Mouse (Mus musculus) midbrain, embryonic 15.5 days (tissue): ENCODE measurements at regions not wholly inside any gene's neighbourhood (a gene's known extent, or its start where the extent isn't known, plus 50 kb on each side); places are given as distances from the start of the nearest gene placed in this dataset.
A peak's percentile ranks its signal among the peaks of the same experiment; 100 is the strongest.

Source experiments
- ATAC-seq: fragments of 200-750 bp; cut with Nextera tagmentation; replicated peaks from 2 replicates; pipeline ENCODE4 v1.8.0; 2017; ENCODE audit warnings: moderate TSS enrichment
- H3K27ac ChIP-seq: fragments of 300-500 bp; sonication (generic); 2 replicates; pipeline ENCODE4 v1.5.1; 2015; ENCODE audit warnings: mild to moderate bottlenecking, inconsistent platforms
- H3K27me3 ChIP-seq: fragments of 300-500 bp; sonication (generic); replicated peaks from 2 replicates; pipeline ENCODE4 v1.6.1; 2015; ENCODE audit warnings: inconsistent platforms
- H3K36me3 ChIP-seq: fragments of 300-500 bp; sonication (generic); replicated peaks from 2 replicates; pipeline ENCODE4 v1.6.1; 2015; ENCODE audit warnings: inconsistent platforms
- H3K4me1 ChIP-seq: fragments of 300-500 bp; sonication (generic); 2 replicates; pipeline ENCODE4 v1.6.1; 2015; ENCODE audit warnings: inconsistent platforms
- H3K4me2 ChIP-seq: fragments of 300-500 bp; sonication (generic); 2 replicates; pipeline ENCODE4 v1.6.1; 2015; ENCODE audit warnings: inconsistent platforms, mild to moderate bottlenecking, moderate library complexity
- H3K4me3 ChIP-seq: fragments of 300-500 bp; sonication (generic); 2 replicates; pipeline ENCODE4 v1.5.1; 2015; ENCODE audit warnings: mild to moderate bottlenecking, inconsistent platforms
- H3K9ac ChIP-seq: fragments of 300-500 bp; sonication (generic); 2 replicates; pipeline ENCODE4 v1.6.1; 2015; ENCODE audit warnings: mild to moderate bottlenecking, inconsistent platforms
- H3K9me3 ChIP-seq: fragments of 300-500 bp; sonication (generic); 2 replicates; pipeline ENCODE4 v1.6.1; 2016; ENCODE audit warnings: inconsistent platforms
- WGBS: fragments of 180-500 bp; shearing (Covaris S2); methylation state at CpG from one replicate; pipeline ENCODE4 v1.1.7; 2015; ENCODE audit warnings: mixed read lengths; 5-methylcytosine and 5-hydroxymethylcytosine counted together

DNA sequence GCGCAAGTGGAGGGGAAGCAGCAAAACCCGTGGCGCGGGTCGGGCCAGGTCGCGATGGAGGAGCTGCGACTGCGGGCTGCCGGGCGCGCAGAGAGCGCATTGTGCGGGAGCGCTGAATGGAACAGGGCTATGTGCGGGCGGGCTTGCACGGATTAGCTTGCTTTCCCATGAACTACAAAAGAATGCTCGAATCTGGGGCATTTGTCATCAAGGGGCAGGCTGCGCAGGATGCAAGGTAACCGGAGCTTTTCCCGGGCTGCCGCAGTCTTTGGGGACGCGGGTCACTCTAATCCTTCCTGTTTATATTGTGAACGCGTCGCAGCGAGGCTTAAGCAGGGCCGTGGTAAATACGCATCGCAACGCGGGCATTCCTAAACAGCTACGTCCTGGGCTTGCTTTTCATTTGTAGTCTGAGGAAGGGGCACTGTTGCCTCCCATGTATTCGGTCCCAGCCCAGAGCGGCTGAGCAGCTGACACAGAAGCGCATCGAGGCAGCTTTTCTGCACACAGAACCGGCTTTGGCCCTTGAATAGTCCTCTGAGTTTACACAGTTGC lies 64.8 kb upstream of the Akt3 start:
- under 1% methylated on average over 40 of the region's 40 CpGs for WGBS
- peak overlapping the region; percentile 16 for H3K27ac ChIP-seq
- ATAC-seq = peak; percentile 91
- no peaks in the 10 kb centered on the region for H3K36me3 ChIP-seq
- H3K27me3 ChIP-seq = no peaks in the 10 kb centered on the region
- H3K4me2 ChIP-seq = peak overlapping the region; percentile 73
- H3K9me3 ChIP-seq = no peaks in the 10 kb centered on the region
- H3K4me1 ChIP-seq = peaks cover 12% of the 10 kb centered on the region; the same call in 1 of the 2 replicates
- H3K4me3 ChIP-seq = peak overlapping the region; percentile 43
- peak overlapping the region; percentile 51 for H3K9ac ChIP-seq

DNA sequence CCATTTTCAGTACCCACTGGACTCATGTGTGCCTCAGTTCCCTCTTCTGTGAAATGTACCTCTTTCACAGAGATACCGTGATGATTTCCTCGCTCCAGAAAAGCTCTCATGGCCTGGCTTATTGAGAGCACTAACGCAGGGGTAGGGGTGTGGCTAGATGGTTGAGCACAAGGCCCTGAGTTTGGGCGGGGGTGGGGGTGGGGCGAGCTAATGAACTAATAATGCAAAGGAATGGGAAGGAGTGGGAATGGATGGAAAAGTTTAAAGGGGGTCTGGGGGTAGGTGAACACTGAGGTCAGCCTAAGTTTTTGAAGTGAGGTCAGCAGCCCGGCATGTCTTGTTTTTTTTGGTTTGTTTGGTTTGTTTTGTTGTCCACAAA lies 64.3 kb upstream of the Akt3 start:
- no peaks in the 10 kb centered on the region for H3K27me3 ChIP-seq
- H3K36me3 ChIP-seq = no peaks in the 10 kb centered on the region
- H3K4me2 ChIP-seq = peak overlapping the region; percentile 73
- H3K4me3 ChIP-seq = peak overlapping the region; percentile 43
- peak overlapping the region; percentile 51 for H3K9ac ChIP-seq
- 3% methylated on average over 6 of the region's 6 CpGs for WGBS
- ATAC-seq = peak; percentile 71
- H3K9me3 ChIP-seq = no peaks in the 10 kb centered on the region
- H3K27ac ChIP-seq = peak overlapping the region; percentile 16
- H3K4me1 ChIP-seq = peaks cover 12% of the 10 kb centered on the region; the same call in 1 of the 2 replicates

DNA sequence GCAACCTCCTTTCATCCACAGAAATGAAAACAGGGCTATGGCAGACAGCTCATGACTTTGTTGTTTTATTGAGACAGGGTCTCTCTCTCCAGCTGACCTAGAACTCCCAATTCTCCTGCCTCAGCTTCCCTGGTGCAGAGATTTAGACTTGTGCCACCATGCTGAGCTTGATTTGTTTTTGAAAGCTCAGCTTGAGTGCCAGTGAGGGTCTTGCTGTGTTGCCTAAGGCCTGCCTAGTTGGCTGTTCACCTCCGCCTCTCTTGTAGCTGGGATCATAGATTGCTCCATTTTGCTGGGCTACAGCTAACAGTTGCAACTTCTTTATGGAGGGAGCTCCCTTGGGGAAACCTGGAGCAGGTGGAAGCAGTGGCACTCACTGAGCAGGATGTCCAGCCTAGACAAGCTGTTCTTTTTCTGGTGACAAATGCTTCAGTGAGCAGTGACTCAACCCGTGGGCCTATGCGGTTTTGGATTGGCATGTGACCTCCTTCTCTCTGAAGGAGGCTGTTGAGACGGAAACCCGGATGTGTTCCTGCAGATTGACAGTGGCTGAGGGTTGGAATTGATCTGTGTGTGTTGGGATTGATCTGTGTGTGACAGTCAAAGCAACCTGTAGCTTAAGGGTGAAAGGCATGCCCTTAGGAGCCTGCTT lies 63.8 kb upstream of the Akt3 start:
- no peaks in the 10 kb centered on the region for H3K36me3 ChIP-seq
- no peak overlapping the region for H3K9ac ChIP-seq
- no peaks in the 10 kb centered on the region for H3K9me3 ChIP-seq
- no peaks in the 10 kb centered on the region for H3K27me3 ChIP-seq
- H3K4me2 ChIP-seq = peak overlapping the region; percentile 73; the same call in 1 of the 2 replicates
- H3K27ac ChIP-seq = no peak overlapping the region
- H3K4me3 ChIP-seq = no peak overlapping the region
- 41% methylated on average over 5 of the region's 5 CpGs for WGBS
- peak; percentile 18; the same call in 1 of the 2 replicates for ATAC-seq
- peaks cover 12% of the 10 kb centered on the region; the same call in 1 of the 2 replicates for H3K4me1 ChIP-seq

DNA sequence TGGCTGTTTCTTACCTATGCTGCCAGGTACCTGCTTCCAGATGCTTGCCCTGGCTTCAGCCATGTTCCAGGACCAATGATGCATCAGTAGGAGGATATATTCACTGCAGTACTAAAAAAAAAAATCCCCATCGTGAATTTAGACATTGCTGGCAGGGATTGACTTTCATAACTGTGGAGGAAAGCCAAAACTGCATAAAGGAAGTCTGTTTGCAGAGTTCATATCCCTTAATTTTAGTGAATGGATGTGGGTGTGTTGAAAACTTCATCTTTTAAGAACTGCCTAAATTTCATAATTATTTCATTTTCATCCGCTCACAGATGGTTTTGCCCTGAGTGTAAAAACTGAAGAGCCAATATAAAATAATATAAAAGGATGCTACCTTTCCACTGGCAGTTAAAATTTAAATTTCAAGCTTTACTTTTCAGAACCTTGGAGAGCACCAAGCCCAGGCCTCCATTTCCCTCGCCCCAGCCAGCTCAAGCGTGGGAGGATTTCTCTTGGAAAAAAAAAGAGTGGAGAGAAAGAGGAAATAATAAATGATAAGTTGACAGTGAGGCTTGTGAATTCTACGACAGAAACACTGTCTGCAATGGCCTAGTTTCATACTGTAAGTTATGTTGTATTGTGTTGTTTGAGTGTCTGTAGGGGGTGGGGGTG lies 50.3 kb upstream of the Akt3 start:
- H3K36me3 ChIP-seq = no peaks in the 10 kb centered on the region
- no peaks in the 10 kb centered on the region for H3K9me3 ChIP-seq
- 0 out of 2 replicates have a peak overlapping the region, but pooled peaks have one; percentile 28 for H3K4me2 ChIP-seq
- H3K4me1 ChIP-seq = 0 out of 2 replicates have a peak, but pooled peaks cover 9% of the 10 kb centered on the region
- no peak overlapping the region for H3K4me3 ChIP-seq
- no peak for ATAC-seq
- no peak overlapping the region for H3K27ac ChIP-seq
- WGBS = 41% methylated on average over 5 of the region's 5 CpGs
- H3K9ac ChIP-seq = no peak overlapping the region
- H3K27me3 ChIP-seq = no peaks in the 10 kb centered on the region
